Mouse (Mus musculus): ENCODE results near the gene Carmil1. TPM values are rescaled to one million over a fixed set of nuclear protein-coding genes. Genes with fewer than 3 reads are reported as not detected.

Carmil1 gene
- polyA plus RNA-seq, 1 experiment from 2014 or later, result 25.6 TPM

GRCm38 (mm10) chr13:24195371-24195770 lies 85.2 kb downstream of the Carmil1 start:
- H3K9ac ChIP-seq (replicated peaks), result no peak overlapping the region
- no peaks in the 10 kb centered on the region for H3K36me3 ChIP-seq
- H3K9me3 ChIP-seq, result no peaks in the 10 kb centered on the region
- H3K27ac ChIP-seq (replicated peaks), result no peak overlapping the region
- H3K4me2 ChIP-seq (replicated peaks), result no peak overlapping the region
- 88% methylated on average over 3 of the region's 3 CpGs for WGBS
- no peak for ATAC-seq (ENCODE audit: low FRiP score, low read depth)
- peaks cover 15% of the 10 kb centered on the region for H3K4me1 ChIP-seq
- H3K4me3 ChIP-seq, result no peak overlapping the region
- H3K27me3 ChIP-seq, result no peaks in the 10 kb centered on the region

- Histone ChIP-seq H3K4me3 (no peak overlapping the region), H3K9me3 (no peaks in the 10 kb centered on the region), H3K9ac (replicated peaks) (no peak overlapping the region), H3K4me1 (peaks cover 11% of the 10 kb centered on the region), H3K27ac (replicated peaks) (no peak overlapping the region), H3K4me2 (replicated peaks) (no peak overlapping the region), H3K36me3 (no peaks in the 10 kb centered on the region), H3K27me3 (no peaks in the 10 kb centered on the region)
- ATAC-seq (ENCODE audit: low FRiP score, low read depth), result no peak
- 88% methylated on average over 5 of the region's 5 CpGs for WGBS
These were observed 86.6 kb downstream of the Carmil1 start for GRCm38 (mm10) chr13:24194018-24194417.

- ATAC-seq (ENCODE audit: low FRiP score, low read depth), result no peak
- WGBS, result 60% methylated on average over 9 of the region's 9 CpGs
- H3K9me3 ChIP-seq, result no peaks in the 10 kb centered on the region
These were observed 89.5 kb downstream of the Carmil1 start for GRCm38 (mm10) chr13:24190875-24191663.

GRCm38 (mm10) chr13:24187026-24187425 lies 93.6 kb downstream of the Carmil1 start:
- H3K36me3 ChIP-seq, result no peaks in the 10 kb centered on the region
- H3K4me3 ChIP-seq, result no peak overlapping the region
- H3K9me3 ChIP-seq, result no peaks in the 10 kb centered on the region
- WGBS, result 81% methylated on average over 2 of the region's 2 CpGs
- ATAC-seq (ENCODE audit: low FRiP score, low read depth), result no peak
- no peak overlapping the region for H3K4me2 ChIP-seq (replicated peaks)
- H3K27me3 ChIP-seq, result no peaks in the 10 kb centered on the region
- peaks cover 5% of the 10 kb centered on the region; the same call in 1 of the 2 replicates for H3K4me1 ChIP-seq
- H3K9ac ChIP-seq (replicated peaks), result no peak overlapping the region
- H3K27ac ChIP-seq (replicated peaks), result no peak overlapping the region

More at GRCm38 (mm10) chr13:24190875-24191663, 89.5 kb downstream of the Carmil1 start:
- no peaks in the 10 kb centered on the region for H3K36me3 ChIP-seq
- no peak overlapping the region for H3K27ac ChIP-seq (replicated peaks)
- H3K9ac ChIP-seq (replicated peaks), result no peak overlapping the region
- H3K4me1 ChIP-seq, result peaks cover 5% of the 10 kb centered on the region; the same call in 1 of the 2 replicates
- H3K27me3 ChIP-seq, result no peaks in the 10 kb centered on the region
- no peak overlapping the region for H3K4me2 ChIP-seq (replicated peaks)
- no peak overlapping the region for H3K4me3 ChIP-seq

GRCm38 (mm10) chr13:24185641-24186040 lies 95.0 kb downstream of the Carmil1 start:
- ATAC-seq (ENCODE audit: low FRiP score, low read depth), result no peak
- Histone ChIP-seq H3K4me1 (peaks cover under 1% of the 10 kb centered on the region; the same call in 1 of the 2 replicates), H3K27ac (replicated peaks) (no peak overlapping the region), H3K36me3 (no peaks in the 10 kb centered on the region), H3K4me2 (replicated peaks) (no peak overlapping the region), H3K9ac (replicated peaks) (no peak overlapping the region), H3K27me3 (no peaks in the 10 kb centered on the region), H3K9me3 (no peaks in the 10 kb centered on the region), H3K4me3 (no peak overlapping the region)
- 87% methylated on average over 3 of the region's 3 CpGs for WGBS

GRCm38 (mm10) chr13:24182878-24183277 lies 97.7 kb downstream of the Carmil1 start:
- Histone ChIP-seq H3K27me3 (no peaks in the 10 kb centered on the region), H3K4me2 (replicated peaks) (no peak overlapping the region), H3K27ac (replicated peaks) (no peak overlapping the region), H3K9me3 (no peaks in the 10 kb centered on the region), H3K9ac (replicated peaks) (no peak overlapping the region), H3K36me3 (no peaks in the 10 kb centered on the region), H3K4me1 (no peaks in the 10 kb centered on the region), H3K4me3 (no peak overlapping the region)
- 47% methylated on average over 6 of the region's 6 CpGs for WGBS
- no peak for ATAC-seq (ENCODE audit: low FRiP score, low read depth)

GRCm38 (mm10) chr13:24179538-24179937 lies 101.1 kb downstream of the Carmil1 start:
- 83% methylated on average over 10 of the region's 10 CpGs for WGBS
- ATAC-seq (ENCODE audit: low FRiP score, low read depth), result no peak
- H3K4me2 ChIP-seq (replicated peaks), result no peak overlapping the region
- no peak overlapping the region for H3K9ac ChIP-seq (replicated peaks)
- H3K4me3 ChIP-seq, result no peak overlapping the region
- H3K4me1 ChIP-seq, result no peaks in the 10 kb centered on the region
- no peaks in the 10 kb centered on the region for H3K27me3 ChIP-seq
- no peaks in the 10 kb centered on the region for H3K36me3 ChIP-seq
- H3K27ac ChIP-seq (replicated peaks), result no peak overlapping the region
- H3K9me3 ChIP-seq, result no peaks in the 10 kb centered on the region

GRCm38 (mm10) chr13:24177600-24177999 lies 103.0 kb downstream of the Carmil1 start:
- Histone ChIP-seq H3K36me3 (no peaks in the 10 kb centered on the region), H3K9ac (replicated peaks) (no peak overlapping the region), H3K4me1 (no peaks in the 10 kb centered on the region), H3K9me3 (no peaks in the 10 kb centered on the region), H3K4me2 (replicated peaks) (no peak overlapping the region), H3K27ac (replicated peaks) (no peak overlapping the region), H3K4me3 (no peak overlapping the region), H3K27me3 (no peaks in the 10 kb centered on the region)
- no peak for ATAC-seq (ENCODE audit: low FRiP score, low read depth)
- 75% methylated on average over 5 of the region's 5 CpGs for WGBS

- WGBS, result 85% methylated on average over 4 of the region's 4 CpGs
- Histone ChIP-seq H3K9ac (replicated peaks) (no peak overlapping the region), H3K4me2 (replicated peaks) (no peak overlapping the region), H3K4me1 (no peaks in the 10 kb centered on the region), H3K36me3 (no peaks in the 10 kb centered on the region), H3K27ac (replicated peaks) (no peak overlapping the region), H3K9me3 (no peaks in the 10 kb centered on the region), H3K4me3 (no peak overlapping the region), H3K27me3 (no peaks in the 10 kb centered on the region)
- no peak for ATAC-seq (ENCODE audit: low FRiP score, low read depth)
These were observed 103.8 kb downstream of the Carmil1 start for GRCm38 (mm10) chr13:24176835-24177234.

GRCm38 (mm10) chr13:24169658-24170057 lies 110.9 kb downstream of the Carmil1 start:
- 95% methylated on average over 1 of the region's 1 CpGs for WGBS
- no peak for ATAC-seq (ENCODE audit: low FRiP score, low read depth)
- no peaks in the 10 kb centered on the region for H3K36me3 ChIP-seq
- H3K4me3 ChIP-seq, result no peak overlapping the region
- no peak overlapping the region for H3K9ac ChIP-seq (replicated peaks)
- H3K27ac ChIP-seq (replicated peaks), result no peak overlapping the region
- no peaks in the 10 kb centered on the region for H3K4me1 ChIP-seq
- no peak overlapping the region for H3K4me2 ChIP-seq (replicated peaks)
- no peaks in the 10 kb centered on the region for H3K9me3 ChIP-seq
- no peaks in the 10 kb centered on the region for H3K27me3 ChIP-seq

GRCm38 (mm10) chr13:24163368-24163767 lies 117.2 kb downstream of the Carmil1 start:
- Histone ChIP-seq H3K27me3 (no peaks in the 10 kb centered on the region), H3K9me3 (no peaks in the 10 kb centered on the region), H3K4me2 (replicated peaks) (no peak overlapping the region), H3K4me3 (no peak overlapping the region), H3K27ac (replicated peaks) (no peak overlapping the region), H3K4me1 (no peaks in the 10 kb centered on the region), H3K36me3 (no peaks in the 10 kb centered on the region), H3K9ac (replicated peaks) (no peak overlapping the region)
- 90% methylated on average over 1 of the region's 1 CpGs for WGBS
- no peak for ATAC-seq (ENCODE audit: low FRiP score, low read depth)

GRCm38 (mm10) chr13:24161105-24161504 lies 119.5 kb downstream of the Carmil1 start:
- H3K9ac ChIP-seq (replicated peaks), result no peak overlapping the region
- no peaks in the 10 kb centered on the region for H3K9me3 ChIP-seq
- H3K4me2 ChIP-seq (replicated peaks), result no peak overlapping the region
- no peaks in the 10 kb centered on the region for H3K27me3 ChIP-seq
- no peaks in the 10 kb centered on the region for H3K4me1 ChIP-seq
- no peak overlapping the region for H3K4me3 ChIP-seq
- 85% methylated on average over 4 of the region's 4 CpGs for WGBS
- no peaks in the 10 kb centered on the region for H3K36me3 ChIP-seq
- H3K27ac ChIP-seq (replicated peaks), result no peak overlapping the region
- ATAC-seq (ENCODE audit: low FRiP score, low read depth), result no peak

Measured in midbrain, embryonic 12.5 days (tissue).